Mouse (Mus musculus) kidney, adult 2 months (tissue): ENCODE measurements around the gene Mllt1. TPM values are rescaled to one million over a fixed set of nuclear protein-coding genes. Genes with fewer than 3 reads are reported as not detected.

Experiments
- DNase-seq: peaks from one replicate; pipeline ENCODE4 v3.0.0; 2021
- H3K27ac ChIP-seq: fragments of 200-500 bp; 2 replicates; pipeline ENCODE4 v1.5.1; 2012; ENCODE audit warnings: low read depth, low read length, control low read depth, inconsistent platforms; ENCODE audit not compliant: insufficient read depth
- H3K27me3 ChIP-seq: fragments of 200-500 bp; replicated peaks from 2 replicates; pipeline ENCODE4 v1.6.1; 2012; ENCODE audit warnings: mild to moderate bottlenecking, moderate library complexity, low read length, inconsistent platforms; ENCODE audit not compliant: control insufficient read depth, insufficient read depth
- H3K36me3 ChIP-seq: fragments of 200-500 bp; 2 replicates; pipeline ENCODE4 v1.6.1; 2012; ENCODE audit warnings: mild to moderate bottlenecking, moderate library complexity, low read length, inconsistent platforms; ENCODE audit not compliant: control insufficient read depth, insufficient read depth
- H3K4me1 ChIP-seq: fragments of 200-500 bp; 2 replicates; pipeline ENCODE4 v1.6.1; 2011; ENCODE audit warnings: low read length; ENCODE audit not compliant: control insufficient read depth, insufficient read depth
- H3K4me3 ChIP-seq: fragments of 200-500 bp; 2 replicates; pipeline ENCODE4 v1.5.1; 2011; ENCODE audit warnings: mild to moderate bottlenecking, low read depth, low read length, control low read depth; ENCODE audit not compliant: insufficient read depth
- CTCF ChIP-seq: fragments of 200-500 bp; conservative IDR thresholded peaks from 2 replicates; pipeline ENCODE4 v1.5.1; 2011; ENCODE audit warnings: low read depth, mild to moderate bottlenecking, control low read depth, low read length, moderate library complexity, mixed read lengths; ENCODE audit not compliant: insufficient read depth, insufficient read length
- POLR2A ChIP-seq: fragments of 200-500 bp; IDR thresholded peaks from one replicate; pipeline ENCODE4 v1.6.1; 2011; ENCODE audit warnings: low read depth, low read length, control low read depth
- WGBS: fragments of 180-500 bp; shearing (Covaris S2); methylation state at CpG from one replicate; pipeline ENCODE4 v1.1.7; 2018; 5-methylcytosine and 5-hydroxymethylcytosine counted together
- polyA plus RNA-seq: library from polyadenylated mRNA; depleted of rRNA; stranded (reverse); fragments of >200 nt; gene quantifications from 2 replicates; pipeline ENCODE4 v1.2.3, GENCODE M21; 2012

Gene Mllt1
- polyA plus RNA-seq, 1 experiment: 30.1 TPM

DNA sequence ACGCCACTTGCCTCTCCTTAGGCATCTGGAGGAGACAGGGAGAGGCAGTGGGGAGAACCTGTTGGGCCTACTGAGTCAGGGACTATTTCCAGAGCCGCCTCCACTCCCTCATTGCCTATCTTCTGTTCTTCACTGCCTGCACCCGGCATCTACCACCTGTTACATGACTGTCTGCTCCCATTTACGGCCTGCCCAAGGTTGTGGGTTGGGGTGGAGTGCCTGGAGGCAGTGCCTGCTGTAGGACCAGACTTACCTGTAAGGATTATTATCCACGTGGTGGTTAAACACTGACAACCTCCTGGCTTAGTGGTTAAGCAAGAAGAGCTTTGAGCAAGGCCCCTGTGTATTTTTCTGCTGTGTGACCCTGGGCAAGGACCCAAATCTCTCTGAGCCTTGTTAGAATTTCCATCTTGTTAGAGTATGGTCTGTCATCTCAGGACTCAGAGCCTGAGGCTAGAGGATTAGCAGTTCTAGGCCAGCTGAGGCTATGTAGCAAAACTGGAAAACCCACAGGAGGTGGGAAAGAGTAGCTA, 39.6 kb upstream of the Mllt1 start:
- TF ChIP-seq POLR2A (no peak), CTCF (no peak)
- DNase-seq: no peak
- no peaks in the 10 kb centered on the region for H3K4me1 ChIP-seq
- H3K4me3 ChIP-seq: no peak overlapping the region
- WGBS: 74% methylated on average over 5 of the region's 5 CpGs
- H3K27me3 ChIP-seq: no peaks in the 10 kb centered on the region
- no peak overlapping the region for H3K27ac ChIP-seq
- no peaks in the 10 kb centered on the region for H3K36me3 ChIP-seq

DNA sequence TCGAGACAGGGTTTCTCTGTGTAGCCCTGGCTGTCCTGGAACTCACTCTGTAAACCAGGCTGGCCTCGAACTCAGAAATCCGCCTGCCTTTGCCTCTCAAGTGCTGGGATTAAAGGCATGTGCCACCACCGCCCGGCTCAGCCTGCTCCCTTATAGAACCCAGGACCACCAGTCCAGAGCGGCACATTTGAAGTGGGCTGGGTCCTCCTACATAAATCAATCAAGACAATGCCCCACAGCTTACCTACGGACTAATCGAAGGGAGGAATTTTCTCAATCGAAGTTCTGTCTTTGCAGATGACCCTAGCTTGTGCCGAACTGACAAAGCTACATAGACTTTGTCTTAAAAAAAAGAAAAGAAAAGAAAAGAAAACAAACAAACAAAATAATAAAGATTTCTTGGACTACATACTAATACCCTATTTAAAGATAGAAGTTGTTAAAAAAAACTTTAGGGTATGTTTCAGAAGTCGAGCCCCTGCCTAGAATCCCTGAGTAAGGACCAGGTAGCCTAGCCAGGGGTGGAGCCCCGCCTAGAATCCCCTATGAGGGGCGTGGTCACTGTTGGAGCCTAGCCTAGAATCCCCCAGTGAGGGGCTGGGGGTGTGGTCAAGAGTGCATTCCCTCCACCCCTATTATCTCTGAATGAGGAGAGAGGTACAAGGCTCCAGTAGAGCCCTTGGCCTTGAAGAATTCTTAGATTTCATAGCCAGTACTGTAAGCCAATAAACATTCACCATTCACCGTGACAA, 38.9 kb upstream of the Mllt1 start:
- TF ChIP-seq CTCF: no peak
- no peak for TF ChIP-seq POLR2A
- no peak for DNase-seq
- WGBS: 72% methylated on average over 13 of the region's 14 CpGs

GRCm38 (mm10) chr17:56970081-56970480, 34.9 kb upstream of the Mllt1 start:
- Histone ChIP-seq H3K36me3 (no peaks in the 10 kb centered on the region), H3K4me1 (no peaks in the 10 kb centered on the region), H3K4me3 (no peak overlapping the region), H3K27me3 (no peaks in the 10 kb centered on the region), H3K27ac (no peak overlapping the region)
- TF ChIP-seq CTCF (no peak), POLR2A (no peak)
- DNase-seq: no peak
- 67% methylated on average over 5 of the region's 5 CpGs for WGBS

More for the DNA sequence above, 38.9 kb upstream of the Mllt1 start:
- Histone ChIP-seq H3K4me3 (no peak overlapping the region), H3K4me1 (no peaks in the 10 kb centered on the region), H3K27ac (no peak overlapping the region), H3K27me3 (no peaks in the 10 kb centered on the region), H3K36me3 (no peaks in the 10 kb centered on the region)

DNA sequence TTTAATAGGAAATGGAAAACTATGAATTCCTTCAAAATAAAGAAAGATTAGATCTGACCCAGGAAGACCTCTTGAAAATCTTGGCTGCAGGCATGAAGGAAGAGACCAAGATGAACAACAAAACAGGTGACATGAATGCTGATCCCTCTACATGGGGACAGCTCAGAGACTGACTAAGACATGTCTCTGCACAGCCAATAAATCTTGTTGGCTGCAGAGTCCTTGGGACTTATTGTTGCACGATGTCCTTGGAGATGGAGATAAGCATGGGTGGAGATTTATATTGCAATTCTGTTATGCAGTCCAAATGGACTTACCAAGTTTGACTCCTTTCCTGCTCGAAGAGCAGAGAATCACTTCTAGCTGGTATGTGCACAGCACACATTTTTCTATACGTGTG, 34.1 kb upstream of the Mllt1 start:
- Histone ChIP-seq H3K4me1 (no peaks in the 10 kb centered on the region), H3K36me3 (no peaks in the 10 kb centered on the region), H3K4me3 (no peak overlapping the region), H3K27me3 (no peaks in the 10 kb centered on the region), H3K27ac (no peak overlapping the region)
- DNase-seq: no peak
- 49% methylated on average over 3 of the region's 3 CpGs for WGBS
- TF ChIP-seq CTCF: no peak
- TF ChIP-seq POLR2A: no peak

DNA sequence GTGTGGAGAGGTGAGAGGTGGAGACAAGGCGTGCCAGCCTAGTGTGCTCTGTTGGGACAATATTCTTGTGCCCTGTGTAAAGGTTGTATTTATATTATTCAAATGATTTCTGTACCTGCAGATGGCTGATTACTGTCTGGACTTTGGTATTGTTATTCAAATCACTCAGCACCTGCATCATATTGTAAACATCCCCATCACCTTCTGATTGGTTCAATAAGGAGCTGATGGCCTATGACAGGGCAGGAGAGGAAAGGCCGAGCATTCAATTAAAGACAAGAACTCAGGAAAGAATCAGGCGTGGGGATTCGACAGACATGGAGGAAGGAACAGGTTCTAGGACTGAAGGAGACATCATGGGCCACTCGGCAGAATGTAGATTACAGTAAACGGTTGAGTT, 28.4 kb upstream of the Mllt1 start:
- Histone ChIP-seq H3K4me1 (no peaks in the 10 kb centered on the region), H3K27me3 (no peaks in the 10 kb centered on the region), H3K36me3 (no peaks in the 10 kb centered on the region), H3K4me3 (no peak overlapping the region), H3K27ac (no peak overlapping the region)
- 75% methylated on average over 6 of the region's 6 CpGs for WGBS
- DNase-seq: no peak
- TF ChIP-seq CTCF: no peak
- TF ChIP-seq POLR2A: no peak

GRCm38 (mm10) chr17:56962642-56963405, 27.6 kb upstream of the Mllt1 start:
- no peaks in the 10 kb centered on the region for H3K36me3 ChIP-seq
- H3K27ac ChIP-seq: no peak overlapping the region
- H3K4me3 ChIP-seq: no peak overlapping the region
- DNase-seq: no peak
- no peak for TF ChIP-seq POLR2A
- TF ChIP-seq CTCF: no peak
- 82% methylated on average over 5 of the region's 5 CpGs for WGBS
- H3K27me3 ChIP-seq: no peaks in the 10 kb centered on the region
- no peaks in the 10 kb centered on the region for H3K4me1 ChIP-seq

DNA sequence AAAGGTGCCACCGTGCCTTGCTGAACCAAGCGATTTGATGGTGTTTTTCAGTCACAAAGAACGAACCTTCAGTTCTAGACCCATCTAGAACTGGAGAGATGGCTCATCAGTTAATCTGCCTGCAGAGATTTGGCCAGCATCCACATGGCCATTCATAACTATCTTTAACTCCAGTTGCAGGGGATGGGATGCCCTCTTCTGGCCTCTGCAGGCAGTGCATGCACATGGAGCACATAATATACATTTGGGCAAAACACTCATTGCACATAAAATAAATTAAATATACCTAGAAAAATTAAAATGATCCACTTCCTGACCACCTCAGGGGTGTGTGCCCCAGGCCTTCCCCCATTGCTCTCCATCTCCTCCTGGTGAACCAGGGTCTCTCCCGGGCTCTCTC, 26.7 kb upstream of the Mllt1 start:
- Histone ChIP-seq H3K4me3 (no peak overlapping the region), H3K27ac (no peak overlapping the region), H3K4me1 (no peaks in the 10 kb centered on the region), H3K36me3 (no peaks in the 10 kb centered on the region), H3K27me3 (no peaks in the 10 kb centered on the region)
- 93% methylated on average over 4 of the region's 4 CpGs for WGBS
- no peak for DNase-seq
- no peak for TF ChIP-seq POLR2A
- TF ChIP-seq CTCF: 0 out of 2 replicates have a peak, but pooled peaks have one; percentile 6
